Mouse (Mus musculus) heart, embryonic 16.5 days (tissue): Measurements from ENCODE around the gene Oaz2. TPM values are rescaled to one million over a fixed set of nuclear protein-coding genes. Genes with fewer than 3 reads are reported as not detected.

Experiments used
- ATAC-seq: fragments of 200-750 bp; cut with Nextera tagmentation; replicated peaks from 2 replicates; pipeline ENCODE4 v1.8.0; 2017; ENCODE audit warnings: moderate number of reproducible peaks; ENCODE audit not compliant: insufficient read depth, low FRiP score; ENCODE audit errors: extremely low read depth
- H3K27ac ChIP-seq: fragments of 300-500 bp; sonication (generic); 2 replicates; pipeline ENCODE4 v1.5.1; 2014; ENCODE audit warnings: mild to moderate bottlenecking, low read length, control low read depth, moderate library complexity
- H3K27me3 ChIP-seq: fragments of 300-500 bp; sonication (generic); 2 replicates; pipeline ENCODE4 v1.6.1; 2014; ENCODE audit warnings: low read length, mixed read lengths; ENCODE audit not compliant: control insufficient read depth, insufficient read depth
- H3K36me3 ChIP-seq: fragments of 300-500 bp; sonication (generic); 2 replicates; pipeline ENCODE4 v1.6.1; 2014; ENCODE audit not compliant: control insufficient read depth, insufficient read depth
- H3K4me1 ChIP-seq: fragments of 300-500 bp; sonication (generic); 2 replicates; pipeline ENCODE4 v1.6.1; 2014; ENCODE audit warnings: low read length, mixed read lengths; ENCODE audit not compliant: control insufficient read depth, insufficient read depth
- H3K4me2 ChIP-seq: fragments of 300-500 bp; sonication (generic); 2 replicates; pipeline ENCODE4 v1.6.1; 2014; ENCODE audit warnings: low read depth, mild to moderate bottlenecking, control low read depth, low read length
- H3K4me3 ChIP-seq: fragments of 300-500 bp; sonication (generic); 2 replicates; pipeline ENCODE4 v1.5.1; 2014; ENCODE audit warnings: mild to moderate bottlenecking, control low read depth, low read length
- H3K9ac ChIP-seq: fragments of 300-500 bp; sonication (generic); 2 replicates; pipeline ENCODE4 v1.6.1; 2014; ENCODE audit warnings: low read length, control low read depth
- H3K9me3 ChIP-seq: fragments of 300-500 bp; sonication (generic); replicated peaks from 2 replicates; pipeline ENCODE4 v1.6.1; 2016; ENCODE audit warnings: low read length; ENCODE audit not compliant: control insufficient read depth
- WGBS: fragments of 180-500 bp; shearing (Covaris S2); extraction: QIAGEN DNeasy Blood & Tissue Kit; methylation state at CpG from one replicate; pipeline ENCODE4 v1.1.7; 2014; 5-methylcytosine and 5-hydroxymethylcytosine counted together
- polyA plus RNA-seq: library from polyadenylated mRNA; unstranded; fragments of >200 nt; fragmentation: Nextera tagmentation; extraction: Ambion mirVana; gene quantifications from 2 replicates; pipeline ENCODE4 v1.2.1, GENCODE M21; 2015

Gene Oaz2
- polyA plus RNA-seq, 1 experiment from 2014 or later, result 299 TPM

GRCm38 (mm10) chr9:65721161-65721566, 53.4 kb downstream of the Oaz2 start:
- H3K9ac ChIP-seq, result peak overlapping the region; percentile 52
- peak; percentile 54; the same call in 1 of the 2 replicates for ATAC-seq
- H3K27me3 ChIP-seq, result no peaks in the 10 kb centered on the region
- no peaks in the 10 kb centered on the region for H3K9me3 ChIP-seq
- H3K4me1 ChIP-seq, result peaks cover 45% of the 10 kb centered on the region
- WGBS, result 30% methylated on average over 10 of the region's 10 CpGs
- H3K36me3 ChIP-seq, result no peaks in the 10 kb centered on the region
- H3K4me3 ChIP-seq, result no peak overlapping the region
- H3K4me2 ChIP-seq, result peak overlapping the region; percentile 32; the same call in 1 of the 2 replicates
- peak overlapping the region; percentile 82 for H3K27ac ChIP-seq

DNA sequence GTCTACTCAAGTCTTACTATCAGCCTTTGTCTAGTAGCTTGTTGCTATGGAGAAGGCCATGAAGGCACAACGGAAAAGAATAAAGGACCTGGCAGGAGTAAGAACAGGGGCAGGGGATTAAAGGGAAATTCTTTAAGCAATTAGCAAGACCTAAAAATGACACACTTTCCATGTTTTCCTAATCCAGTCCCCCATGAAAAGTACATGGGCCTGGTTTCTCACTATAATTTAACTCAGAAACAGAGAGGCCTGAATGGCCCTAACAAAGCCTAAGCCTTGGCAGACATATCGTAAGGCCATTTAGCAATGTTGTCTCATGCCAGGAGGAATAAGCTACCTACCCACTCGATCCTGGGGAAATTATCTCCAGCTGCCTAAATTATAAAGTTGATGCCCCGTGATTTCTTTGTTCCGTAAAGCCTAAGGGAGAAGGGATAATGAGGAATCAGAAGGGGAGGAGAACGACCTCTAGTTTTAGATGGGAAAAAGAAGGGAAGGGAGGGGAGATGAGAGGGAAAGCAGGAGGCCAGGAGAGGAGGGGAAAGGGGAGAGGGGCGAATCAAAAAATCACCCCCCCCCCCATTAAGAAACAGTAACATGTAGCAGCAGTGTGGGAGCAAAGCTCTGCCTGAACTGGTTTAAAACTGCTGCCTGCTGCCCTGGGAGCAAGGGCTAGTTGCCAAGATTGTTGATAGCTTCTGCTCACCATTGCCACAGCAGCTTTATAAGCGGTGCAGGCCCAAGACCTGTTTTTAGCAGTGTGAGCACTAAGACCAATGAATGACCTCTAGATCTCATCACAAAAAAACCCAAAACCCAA, 56.9 kb downstream of the Oaz2 start:
- peak; percentile 73; the same call in 1 of the 2 replicates for ATAC-seq
- no peaks in the 10 kb centered on the region for H3K9me3 ChIP-seq
- H3K4me1 ChIP-seq, result peaks cover 47% of the 10 kb centered on the region
- H3K27ac ChIP-seq, result peak overlapping the region; percentile 89
- H3K27me3 ChIP-seq, result no peaks in the 10 kb centered on the region
- H3K4me3 ChIP-seq, result no peak overlapping the region
- peak overlapping the region; percentile 40 for H3K4me2 ChIP-seq
- WGBS, result 47% methylated on average over 8 of the region's 8 CpGs
- H3K9ac ChIP-seq, result peak overlapping the region; percentile 54
- H3K36me3 ChIP-seq, result no peaks in the 10 kb centered on the region; the same call in 1 of the 2 replicates

DNA sequence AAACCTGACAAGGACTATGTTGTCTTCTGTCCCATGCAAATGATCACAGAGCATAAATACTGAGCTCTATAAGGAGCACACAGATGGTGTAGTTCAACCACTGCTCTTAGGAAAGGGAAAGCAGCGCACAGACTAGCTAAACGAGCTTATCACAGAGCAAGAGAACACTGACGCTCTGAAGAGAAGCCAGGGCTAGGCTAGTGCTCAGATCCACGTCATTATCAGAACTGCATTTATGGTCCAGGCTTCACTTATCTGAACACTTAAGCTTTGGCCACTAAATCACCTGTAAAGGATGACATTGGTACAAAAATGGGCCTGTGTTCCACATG, 57.5 kb downstream of the Oaz2 start:
- Histone ChIP-seq H3K9ac (peak overlapping the region; percentile 54; the same call in 1 of the 2 replicates), H3K4me1 (peaks cover 43% of the 10 kb centered on the region), H3K36me3 (no peaks in the 10 kb centered on the region; the same call in 1 of the 2 replicates), H3K4me2 (peak overlapping the region; percentile 40), H3K27me3 (no peaks in the 10 kb centered on the region), H3K9me3 (no peaks in the 10 kb centered on the region), H3K4me3 (no peak overlapping the region), H3K27ac (peak overlapping the region; percentile 89)
- 0 out of 2 replicates have a peak, but pooled peaks have one; percentile 49 for ATAC-seq
- WGBS, result 31% methylated on average over 4 of the region's 4 CpGs

- no peak overlapping the region for H3K9ac ChIP-seq
- H3K27ac ChIP-seq, result no peak overlapping the region; the same call in 1 of the 2 replicates
- WGBS, result 76% methylated on average over 3 of the region's 3 CpGs
- H3K4me2 ChIP-seq, result no peak overlapping the region
- H3K27me3 ChIP-seq, result no peaks in the 10 kb centered on the region
- H3K4me1 ChIP-seq, result peaks cover 36% of the 10 kb centered on the region
- no peak for ATAC-seq
- peaks cover 5% of the 10 kb centered on the region; the same call in 1 of the 2 replicates for H3K36me3 ChIP-seq
- H3K9me3 ChIP-seq, result no peaks in the 10 kb centered on the region
- no peak overlapping the region for H3K4me3 ChIP-seq
Observed at GRCm38 (mm10) chr9:65726431-65726830, 58.6 kb downstream of the Oaz2 start.

GRCm38 (mm10) chr9:65727491-65727890, 59.7 kb downstream of the Oaz2 start:
- Histone ChIP-seq H3K36me3 (peaks cover 5% of the 10 kb centered on the region; the same call in 1 of the 2 replicates), H3K4me1 (peaks cover 27% of the 10 kb centered on the region), H3K27me3 (no peaks in the 10 kb centered on the region), H3K9ac (no peak overlapping the region), H3K27ac (no peak overlapping the region), H3K4me3 (no peak overlapping the region), H3K4me2 (no peak overlapping the region), H3K9me3 (no peaks in the 10 kb centered on the region)
- whole genome bisulfite sequencing, result 71% methylated on average over 4 of the region's 4 CpGs
- ATAC-seq, result no peak

DNA sequence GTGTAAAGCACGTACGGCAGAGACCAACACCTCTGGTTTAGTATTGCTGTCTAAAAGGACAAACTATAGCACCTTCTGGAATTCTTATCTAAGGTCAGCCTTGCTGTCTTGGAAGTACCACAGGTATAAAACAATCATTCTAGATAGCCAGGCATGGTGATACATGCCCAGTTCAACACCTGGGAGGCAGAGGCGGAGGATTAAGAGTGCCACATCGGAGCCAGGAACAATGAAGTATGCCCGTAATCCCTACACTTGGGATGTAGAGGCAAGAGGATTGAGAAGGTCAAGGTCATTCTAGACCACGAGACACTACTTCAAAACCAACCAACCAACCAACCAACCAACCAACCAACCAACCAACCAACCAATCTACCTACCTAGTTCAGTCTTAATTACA, 60.8 kb downstream of the Oaz2 start:
- no peak overlapping the region for H3K4me2 ChIP-seq
- no peaks in the 10 kb centered on the region for H3K9me3 ChIP-seq
- peaks cover 27% of the 10 kb centered on the region for H3K4me1 ChIP-seq
- ATAC-seq, result no peak
- H3K9ac ChIP-seq, result no peak overlapping the region
- WGBS, result 96% methylated on average over 6 of the region's 6 CpGs
- peaks cover 5% of the 10 kb centered on the region; the same call in 1 of the 2 replicates for H3K36me3 ChIP-seq
- H3K27ac ChIP-seq, result no peak overlapping the region
- no peak overlapping the region for H3K4me3 ChIP-seq
- no peaks in the 10 kb centered on the region for H3K27me3 ChIP-seq

DNA sequence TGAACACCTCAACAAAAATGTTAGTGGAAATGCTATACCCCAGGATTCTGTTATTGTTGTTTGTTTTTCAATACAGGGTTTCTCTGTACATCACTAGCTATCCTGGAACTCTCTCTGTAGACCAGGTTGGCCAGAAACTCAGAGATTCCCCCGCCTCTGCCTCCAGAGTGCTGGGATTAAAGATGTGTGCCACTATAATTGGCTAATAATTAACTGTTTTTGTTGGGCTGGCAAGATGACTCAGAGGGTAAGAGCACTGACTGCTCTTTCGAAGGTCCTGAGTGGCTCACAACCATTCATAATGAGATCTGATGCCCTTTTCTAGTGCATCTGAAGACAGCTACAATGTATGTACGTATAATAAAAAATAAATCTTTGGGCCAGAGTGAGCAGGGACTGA, 67.1 kb downstream of the Oaz2 start:
- Histone ChIP-seq H3K9ac (no peak overlapping the region), H3K4me3 (no peak overlapping the region), H3K4me1 (peaks cover 10% of the 10 kb centered on the region), H3K27ac (peak overlapping the region; percentile 70), H3K4me2 (no peak overlapping the region), H3K9me3 (no peaks in the 10 kb centered on the region), H3K27me3 (no peaks in the 10 kb centered on the region), H3K36me3 (peaks cover 5% of the 10 kb centered on the region)
- ATAC-seq, result no peak
- 84% methylated on average over 3 of the region's 3 CpGs for WGBS

Other genes starting within 250 kb of the Oaz2 start
- gene Slc51b, start 245.0 kb upstream of the Oaz2 start, polyA plus RNA-seq, result 0.70 TPM in 1 of 2 replicates, not detected in the other
- gene Mtfmt, start 232.2 kb upstream of the Oaz2 start, polyA plus RNA-seq, result 13.7 and 15.0 TPM in 2 replicates
- 59.9 and 61.9 TPM in 2 replicates for gene Spg21, start 207.1 kb upstream of the Oaz2 start, polyA plus RNA-seq
- gene Ankdd1a, start 147.8 kb upstream of the Oaz2 start, polyA plus RNA-seq, result not detected in 2 replicates
- 11.0 and 12.0 TPM in 2 replicates for gene Plekho2, start 88.0 kb upstream of the Oaz2 start, polyA plus RNA-seq
- 11.9 and 13.9 TPM in 2 replicates for gene Pif1, start 80.8 kb upstream of the Oaz2 start, polyA plus RNA-seq
- 105 and 108 TPM in 2 replicates for gene Rbpms2, start 38.4 kb upstream of the Oaz2 start, polyA plus RNA-seq
- 4.2 and 5.1 TPM in 2 replicates for gene Zfp609, start 159.6 kb downstream of the Oaz2 start, polyA plus RNA-seq
- gene Pclaf, start 222.2 kb downstream of the Oaz2 start, polyA plus RNA-seq, result 85.6 and 105 TPM in 2 replicates
- gene Trip4, start 240.8 kb downstream of the Oaz2 start, polyA plus RNA-seq, result 21.7 and 22.5 TPM in 2 replicates
- 11.7 and 12.4 TPM in 2 replicates for gene Csnk1g1, start 240.9 kb downstream of the Oaz2 start, polyA plus RNA-seq